Mouse (Mus musculus) olfactory bulb, adult 2 months (tissue): Measurements from ENCODE around the gene Ube2j1.

Source experiments
- CTCF ChIP-seq: fragments of 200-500 bp; IDR thresholded peaks from 2 replicates; pipeline ENCODE4 v1.5.1; 2012; ENCODE audit warnings: low read depth, mild to moderate bottlenecking, low read length, moderate library complexity; ENCODE audit not compliant: insufficient read depth
- POLR2A ChIP-seq: fragments of 200-500 bp; IDR thresholded peaks from 2 replicates; pipeline ENCODE4 v1.6.1; 2012; ENCODE audit warnings: mild to moderate bottlenecking, low read depth, low read length, moderate library complexity; ENCODE audit not compliant: insufficient read depth

GRCm38 (mm10) chr4:33010078-33010477 is 21.1 kb upstream of the Ube2j1 start:
- TF ChIP-seq CTCF (no peak), POLR2A (no peak)
